Mouse (Mus musculus) liver, adult 2 months (tissue): ENCODE results near the gene Kti12. TPM values are rescaled to one million over a fixed set of nuclear protein-coding genes. Genes with fewer than 3 reads are reported as not detected.

Experiments
- DNase-seq: peaks from one replicate; pipeline ENCODE4 v3.0.0-alpha.2; 2011; ENCODE audit warnings: low read depth, low spot score; ENCODE audit errors: extremely low read depth
- H3K27ac ChIP-seq: fragments of 200-500 bp; replicated peaks from 2 replicates; pipeline ENCODE4 v1.5.1; 2012; ENCODE audit warnings: low read depth, mild to moderate bottlenecking, control low read depth, inconsistent platforms, low read length; ENCODE audit not compliant: insufficient read depth
- H3K27me3 ChIP-seq: fragments of 200-500 bp; 2 replicates; pipeline ENCODE4 v1.6.1; 2012; ENCODE audit warnings: mild to moderate bottlenecking, moderate library complexity, low read length, inconsistent platforms; ENCODE audit not compliant: control insufficient read depth, insufficient read depth
- H3K36me3 ChIP-seq: fragments of 200-500 bp; 2 replicates; pipeline ENCODE4 v1.6.1; 2012; ENCODE audit warnings: low read length, inconsistent platforms; ENCODE audit not compliant: control insufficient read depth, insufficient read depth
- H3K4me1 ChIP-seq: fragments of 200-500 bp; 2 replicates; pipeline ENCODE4 v1.6.1; 2011; ENCODE audit warnings: low read length; ENCODE audit not compliant: control insufficient read depth, insufficient read depth
- H3K4me3 ChIP-seq: fragments of 200-500 bp; 2 replicates; pipeline ENCODE4 v1.5.1; 2011; ENCODE audit warnings: low read depth, mild to moderate bottlenecking, control low read depth, low read length, moderate library complexity; ENCODE audit not compliant: insufficient read depth
- H3K79me2 ChIP-seq: fragments of 200-500 bp; 2 replicates; pipeline ENCODE4 v1.6.1; 2012; ENCODE audit warnings: inconsistent platforms, mild to moderate bottlenecking, low read length, moderate library complexity; ENCODE audit not compliant: control insufficient read depth, insufficient read depth
- H3K9ac ChIP-seq: fragments of 200-500 bp; 2 replicates; pipeline ENCODE4 v1.6.1; 2012; ENCODE audit warnings: low read depth, mild to moderate bottlenecking, control low read depth, inconsistent platforms, low read length
- CTCF ChIP-seq: fragments of 200-500 bp; IDR thresholded peaks from 2 replicates; pipeline ENCODE4 v1.5.1; 2011; ENCODE audit warnings: low read depth, low read length, control low read depth
- POLR2A ChIP-seq: fragments of 200-500 bp; IDR thresholded peaks from 2 replicates; pipeline ENCODE4 v1.6.1; 2011; ENCODE audit warnings: low read length, control low read depth; ENCODE audit not compliant: insufficient read depth; ENCODE audit errors: extremely low read depth
- WGBS: fragments of 180-500 bp; shearing (Covaris S2); methylation state at CpG from one replicate; pipeline ENCODE4 v1.1.7; 2018; 5-methylcytosine and 5-hydroxymethylcytosine counted together
- polyA plus RNA-seq: library from polyadenylated mRNA; depleted of rRNA; stranded (reverse); fragments of >200 nt; gene quantifications from 2 replicates; pipeline ENCODE4 v1.2.3, GENCODE M21; 2012; rRNA removed
- total RNA-seq: library from RNA; depleted of rRNA; stranded (reverse); fragments of >200 nt; gene quantifications from 2 replicates; pipeline ENCODE4 v1.2.3, GENCODE M21; 2014; rRNA removed

The Kti12 gene
- total RNA-seq: 8.1 and 11.1 TPM in 2 replicates
- polyA plus RNA-seq: 26.6 and 32.0 TPM in 2 replicates

DNA sequence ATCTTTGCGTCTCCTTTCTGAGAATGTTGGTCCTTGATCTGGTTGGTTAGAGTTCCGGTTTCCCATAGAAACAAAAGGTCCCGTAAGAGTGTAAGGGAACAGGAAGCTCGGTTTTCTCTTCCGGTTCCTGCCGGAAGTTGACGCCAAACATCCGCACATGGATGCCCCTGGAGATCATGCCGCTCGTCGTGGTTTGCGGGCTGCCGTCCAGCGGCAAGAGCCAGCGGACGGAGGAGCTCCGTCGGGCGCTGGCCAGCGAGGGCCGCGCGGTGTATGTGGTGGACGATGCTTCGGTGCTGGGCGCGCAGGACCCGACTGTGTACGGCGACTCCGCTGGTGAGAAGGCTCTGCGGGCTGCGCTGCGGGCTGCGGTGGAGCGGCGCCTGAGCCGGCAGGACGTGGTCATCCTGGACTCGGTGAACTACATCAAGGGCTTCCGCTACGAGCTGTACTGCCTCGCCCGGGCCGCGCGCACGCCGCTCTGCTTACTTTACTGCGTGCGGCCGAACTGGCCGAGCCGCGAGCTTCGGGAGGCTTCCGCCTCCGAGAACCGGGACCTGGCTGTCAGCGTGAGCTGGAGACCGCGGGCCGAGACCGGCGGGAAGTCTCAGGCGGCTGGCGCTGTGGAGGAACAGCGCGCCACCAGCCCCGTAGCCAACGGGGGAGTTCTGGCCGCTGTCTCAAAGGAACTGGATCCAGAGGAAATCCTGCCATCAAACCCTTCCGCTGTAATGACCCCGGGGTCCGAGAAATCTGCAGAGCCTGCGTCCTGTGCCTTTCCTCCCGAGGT is at the start of gene Kti12:
Gene Kti12, plus strand, starts transcription at position 71 of the 790 bp plus-strand sequence.
- Histone ChIP-seq H3K27ac (peak within 1 kb of the TSS; percentile 65), H3K4me1 (peaks cover 7% of the 10 kb centered on the region), H3K79me2 (peaks cover 7% of the 10 kb centered on the region; the same call in 1 of the 2 replicates), H3K27me3 (no peaks in the 10 kb centered on the region), H3K4me3 (peak within 1 kb of the TSS; percentile 66), H3K36me3 (0 out of 2 replicates have a peak, but pooled peaks cover 2% of the 10 kb centered on the region), H3K9ac (peak within 1 kb of the TSS; percentile 77)
- WGBS: under 1% methylated on average over 77 of the region's 77 CpGs
- TF ChIP-seq CTCF (no peak), POLR2A (peak; percentile 47; the same call in 1 of the 2 replicates)
- DNase-seq: peak; percentile 89

DNA sequence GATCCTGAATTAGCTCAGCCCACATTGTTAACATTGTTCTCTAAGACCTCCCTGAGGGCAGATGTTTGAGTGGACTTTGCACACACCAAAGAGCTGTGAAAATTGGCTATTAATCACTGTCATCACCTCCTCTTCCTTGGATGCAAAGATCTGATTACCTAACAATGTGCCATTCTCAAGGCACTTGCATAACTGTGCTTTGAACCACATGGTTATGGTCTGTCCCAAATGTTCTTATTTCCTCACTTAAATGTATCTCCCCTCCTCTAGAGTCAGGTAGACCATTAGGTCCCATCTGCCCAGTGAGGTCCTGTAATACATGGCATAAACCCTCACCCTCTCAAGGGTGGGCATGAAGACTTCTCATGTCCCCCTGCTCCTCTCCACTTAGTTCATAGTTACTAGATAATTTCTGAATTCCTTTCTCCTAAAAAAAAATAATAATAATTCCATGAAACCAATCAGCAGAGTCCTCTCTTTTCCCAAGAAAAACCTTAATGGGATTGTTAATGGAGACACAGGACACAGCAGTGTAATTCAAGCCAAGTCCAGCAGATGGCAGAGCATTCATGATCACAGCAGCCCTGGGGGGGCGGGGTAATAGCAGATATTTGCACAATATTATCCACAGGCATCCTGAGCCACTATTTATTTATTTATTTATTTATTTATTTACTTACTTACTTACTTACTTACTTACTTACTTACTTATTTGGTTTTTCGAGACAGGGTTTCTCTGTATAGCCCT is 49.3 kb upstream of the Kti12 start:
- no peak overlapping the region for H3K27ac ChIP-seq
- peak; percentile 48 for DNase-seq

DNA sequence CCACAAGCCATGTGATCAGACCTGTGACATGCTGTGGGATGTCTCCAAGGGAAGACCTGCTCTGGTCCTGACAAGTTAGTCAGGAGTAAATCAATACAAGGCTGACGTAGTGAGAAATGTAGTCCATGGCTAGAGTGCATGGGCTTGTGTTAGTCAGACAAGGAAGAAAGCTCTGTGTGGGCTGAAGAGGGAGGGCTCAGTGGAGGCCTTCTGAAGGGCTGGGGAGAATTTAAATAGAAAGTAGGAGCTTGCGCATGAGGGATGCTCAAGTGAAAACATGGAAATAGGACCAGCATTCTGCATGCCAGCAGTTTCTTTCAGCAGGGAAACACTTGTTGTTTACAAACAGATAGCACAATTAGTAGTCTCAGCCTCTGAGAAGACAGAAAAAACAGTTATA is 44.0 kb upstream of the Kti12 start:
- H3K4me3 ChIP-seq: no peak overlapping the region
- H3K79me2 ChIP-seq: no peaks in the 10 kb centered on the region
- H3K36me3 ChIP-seq: no peaks in the 10 kb centered on the region
- TF ChIP-seq CTCF: no peak
- TF ChIP-seq POLR2A: no peak
- no peaks in the 10 kb centered on the region for H3K4me1 ChIP-seq
- no peak overlapping the region for H3K27ac ChIP-seq
- WGBS: 84% methylated on average over 2 of the region's 2 CpGs
- no peak for DNase-seq
- H3K27me3 ChIP-seq: no peaks in the 10 kb centered on the region
- no peak overlapping the region for H3K9ac ChIP-seq

More for the DNA sequence above, 49.3 kb upstream of the Kti12 start:
- 43% methylated on average over 2 of the region's 2 CpGs for WGBS
- no peaks in the 10 kb centered on the region for H3K79me2 ChIP-seq
- H3K36me3 ChIP-seq: no peaks in the 10 kb centered on the region
- no peaks in the 10 kb centered on the region for H3K4me1 ChIP-seq
- no peak overlapping the region for H3K9ac ChIP-seq
- no peak overlapping the region for H3K4me3 ChIP-seq
- peak; percentile 76 for TF ChIP-seq CTCF
- TF ChIP-seq POLR2A: no peak
- H3K27me3 ChIP-seq: no peaks in the 10 kb centered on the region

DNA sequence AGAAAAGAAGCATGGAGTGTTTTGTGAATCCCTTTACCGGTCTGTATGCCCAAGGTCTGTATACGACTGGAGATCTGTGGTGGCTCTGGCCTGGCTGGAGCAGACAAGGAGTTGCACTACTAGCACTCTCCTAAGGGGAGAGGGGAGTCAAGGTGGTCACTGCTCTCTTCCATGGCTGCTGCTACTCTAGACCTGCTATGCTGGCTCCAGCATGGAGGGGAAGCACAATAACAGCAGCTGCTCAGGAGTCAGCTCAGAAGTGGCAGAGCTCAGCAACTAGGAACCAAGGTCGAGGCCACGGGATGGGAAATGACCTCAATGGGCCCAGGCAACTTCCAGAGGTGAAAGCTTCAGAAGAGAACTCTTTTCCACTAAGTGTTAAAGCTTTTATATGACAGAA is 36.4 kb upstream of the Kti12 start:
- TF ChIP-seq POLR2A (no peak), CTCF (no peak)
- H3K27ac ChIP-seq: no peak overlapping the region
- H3K9ac ChIP-seq: no peak overlapping the region
- 69% methylated on average over 4 of the region's 4 CpGs for whole genome bisulfite sequencing
- H3K4me1 ChIP-seq: no peaks in the 10 kb centered on the region
- no peaks in the 10 kb centered on the region for H3K79me2 ChIP-seq
- no peak overlapping the region for H3K4me3 ChIP-seq
- H3K27me3 ChIP-seq: no peaks in the 10 kb centered on the region
- peaks cover 4% of the 10 kb centered on the region for H3K36me3 ChIP-seq
- DNase-seq: no peak

DNA sequence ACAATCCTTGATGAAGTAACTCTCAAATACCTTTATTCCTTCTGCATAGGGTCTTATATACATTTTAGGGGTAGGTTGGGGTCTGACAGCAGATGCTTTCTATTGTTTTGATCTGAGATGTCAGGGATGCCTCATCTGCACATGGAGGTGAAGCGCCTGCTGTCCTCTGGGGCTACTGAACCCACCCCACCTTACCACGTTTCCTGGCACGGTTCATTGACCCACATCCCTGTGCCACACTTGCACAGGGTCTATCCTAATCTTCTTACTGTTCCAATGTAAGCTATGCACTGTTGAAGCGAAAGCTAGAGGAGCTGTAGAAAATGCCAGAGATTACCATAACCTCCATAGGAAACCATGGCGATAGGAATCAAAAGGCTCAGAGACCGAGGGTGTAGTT is 36.0 kb upstream of the Kti12 start:
- WGBS: 76% methylated on average over 6 of the region's 6 CpGs

More for the DNA sequence above, 36.0 kb upstream of the Kti12 start:
- no peaks in the 10 kb centered on the region for H3K27me3 ChIP-seq
- no peak for TF ChIP-seq CTCF
- no peak for TF ChIP-seq POLR2A
- H3K36me3 ChIP-seq: peaks cover 4% of the 10 kb centered on the region
- H3K79me2 ChIP-seq: no peaks in the 10 kb centered on the region
- H3K4me3 ChIP-seq: no peak overlapping the region
- H3K4me1 ChIP-seq: no peaks in the 10 kb centered on the region
- H3K27ac ChIP-seq: no peak overlapping the region
- no peak overlapping the region for H3K9ac ChIP-seq
- DNase-seq: no peak
